Mouse (Mus musculus) spleen, postnatal 0 days (tissue): Measurements from ENCODE around the gene Slc6a3. TPM values are rescaled to one million over a fixed set of nuclear protein-coding genes. Genes with fewer than 3 reads are reported as not detected.

Experiments
- polyA plus RNA-seq: library from polyadenylated mRNA; unstranded; fragments of >200 nt; fragmentation: Nextera tagmentation; extraction: Ambion mirVana; gene quantifications from 2 replicates; pipeline ENCODE4 v1.2.1, GENCODE M21; 2015

Slc6a3 gene
- 0.10 and 0.14 TPM in 2 replicates for polyA plus RNA-seq

GRCm38 (mm10) chr13:73536403-73536821 lies at the start of gene Slc6a3:
Gene Slc6a3, plus strand, starts transcription at chr13:73536747.

GRCm38 (mm10) chr13:73603522-73604155 lies 67.1 kb downstream of the Slc6a3 start, which contains the start of gene Clptm1l:
Gene Clptm1l, plus strand, starts transcription at chr13:73604006.

GRCm38 (mm10) chr13:73626745-73627549 lies 90.4 kb downstream of the Slc6a3 start, which contains the start of gene Tert:
Gene Tert, plus strand, starts transcription at chr13:73626911.

Other genes with a start within 250 kb of the Slc6a3 start
- gene Mrpl36, start 208.2 kb upstream of the Slc6a3 start, polyA plus RNA-seq: 116 TPM in 2 replicates
- 251 and 278 TPM in 2 replicates for gene Ndufs6, start 208.2 kb upstream of the Slc6a3 start, polyA plus RNA-seq
- gene Lpcat1, start 69.5 kb upstream of the Slc6a3 start, polyA plus RNA-seq: 89.7 and 101 TPM in 2 replicates
- gene Clptm1l, start 67.3 kb downstream of the Slc6a3 start, polyA plus RNA-seq: 76.4 and 76.9 TPM in 2 replicates
- gene Tert, start 90.2 kb downstream of the Slc6a3 start, polyA plus RNA-seq: 0.35 and 0.70 TPM in 2 replicates
- not detected in 2 replicates for gene Slc6a18, start 141.3 kb downstream of the Slc6a3 start, polyA plus RNA-seq
- gene Slc6a19, start 168.1 kb downstream of the Slc6a3 start, polyA plus RNA-seq: 0.10 TPM in 1 of 2 replicates, not detected in the other
- gene Slc12a7, start 196.3 kb downstream of the Slc6a3 start, polyA plus RNA-seq: 3.7 and 4.2 TPM in 2 replicates